Mouse (Mus musculus): ENCODE data around the gene Rhbg.
"Not testable (repeated sequence)": the region's sequence is repeated elsewhere in the genome, so short reads cannot be mapped to it uniquely, and the experiment has no call there.

DNA sequence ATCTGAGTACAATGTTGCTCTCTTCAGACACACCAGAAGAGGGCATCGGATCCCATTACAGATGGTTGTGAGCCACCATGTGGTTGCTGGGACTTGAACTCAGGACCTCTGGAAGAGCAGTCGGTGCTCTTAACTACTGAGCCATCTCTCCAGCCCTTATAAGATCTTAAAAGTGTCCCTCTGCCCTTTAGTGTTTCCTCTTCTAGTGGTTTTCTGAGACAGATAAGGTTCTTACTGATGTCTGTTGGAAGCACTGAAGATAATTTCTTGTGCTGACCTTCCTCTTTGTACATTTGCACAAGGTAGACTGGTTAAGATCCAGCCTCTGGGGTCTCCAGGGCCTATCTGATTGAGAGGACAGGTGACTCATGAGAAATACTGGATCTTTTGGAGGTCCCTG, 16.8 kb upstream of the Rhbg start:
- TF ChIP-seq CTCF (IDR thresholded peaks at IDR 0.05 in 2 of 3, conservative IDR thresholded peaks at IDR 0.05 in 1 of 3; ENCODE audit: control insufficient read depth in 1 of 3, insufficient read depth in 1 of 3, low read depth in 2 of 3, low read length in 3 of 3, poor library complexity in 1 of 3, severe bottlenecking in 1 of 3); CHD1 (IDR thresholded peaks at IDR 0.05; ENCODE audit: low read depth, low read length); POLR2AphosphoS2 (IDR thresholded peaks at IDR 0.05; ENCODE audit: low read length); ZC3H11A (IDR thresholded peaks at IDR 0.05; ENCODE audit: low read depth, low read length): not testable (repeated sequence)
- peak; percentile 40 to 56; a peak in 3 of 4 replicates for TF ChIP-seq EP300 (IDR thresholded peaks at IDR 0.05; ENCODE audit: low read depth in 1 of 2, low read length in 2 of 2)
- peak; percentile 97 for TF ChIP-seq TBP (IDR thresholded peaks at IDR 0.05; ENCODE audit: low read depth, low read length)

Measured in MEL (cell line).